25 mouse cellular contexts compared by ENCODE assay signal in the genomic region with DNA sequence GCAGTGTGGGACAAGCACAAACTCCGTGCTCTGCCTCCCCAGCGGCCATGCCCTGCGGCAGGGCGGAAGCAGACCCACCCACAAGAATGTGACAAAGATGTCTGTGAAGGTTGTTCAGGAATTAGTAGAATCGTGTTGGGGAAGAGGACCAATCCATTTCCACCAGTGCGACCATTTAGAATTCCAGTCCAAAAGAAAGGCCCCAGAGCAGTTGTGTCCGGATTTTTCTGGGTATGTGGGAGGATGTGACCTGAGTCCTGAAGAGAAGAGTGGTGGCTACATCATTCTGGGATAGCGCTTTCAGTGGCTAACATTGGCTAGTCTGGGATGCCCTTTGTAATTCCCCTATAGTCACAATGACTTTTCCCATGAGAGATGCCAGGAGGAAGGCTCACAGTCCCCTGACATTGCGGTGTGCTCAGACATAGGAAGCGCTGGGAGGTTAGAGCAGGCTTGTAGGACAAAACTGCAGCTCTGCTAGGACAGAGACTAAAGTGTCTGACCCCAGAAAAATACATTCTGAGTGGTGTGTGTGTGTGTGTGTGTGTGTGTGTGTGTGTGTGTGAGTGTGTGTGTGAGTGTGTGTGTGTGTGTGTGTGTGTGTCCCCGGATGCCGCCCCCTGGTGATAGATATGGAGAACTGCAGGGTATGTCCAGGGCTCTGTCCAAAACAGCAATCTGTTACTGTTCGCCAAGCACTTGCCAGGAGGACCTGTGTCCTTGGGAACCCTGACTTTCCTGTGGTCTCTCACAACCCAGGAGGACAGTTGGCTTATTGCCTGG. TPM values are rescaled to one million over a fixed set of nuclear protein-coding genes. Genes with fewer than 3 reads are reported as not detected.
DNase-seq lines count a peak whose midpoint lies in the region; ATAC-seq and TF ChIP-seq lines count a peak whose summit lies in the region.
"Had no signal": no experiment of that assay in that cellular context is flagged by ENCODE, and none has a peak within 500 bp of the region (broad histone marks: within the 10 kb centered on the region; RNA-seq: fewer than 3 reads in every experiment).

No protein-coding gene starts in this region.

- 64% methylated on average over 13 of the region's 13 CpGs for WGBS in lung, embryonic 14.5 days

- intact Hi-C loops in heart, postnatal 36 days (cut with DNase I): no loop called here

- no peaks in the 10 kb centered on the region for H3K9me3 ChIP-seq in lung, embryonic 14.5 days (ENCODE audit: low read depth, low read length)
- H3K9me3 ChIP-seq in ES-Bruce4 (replicated peaks; ENCODE audit: control insufficient read depth, insufficient read depth, low read length, poor library complexity, severe bottlenecking): no peaks in the 10 kb centered on the region
- H3K9me3 ChIP-seq: forebrain, embryonic 12.5 days; heart, embryonic 12.5 days had no signal

- H3K4me3 ChIP-seq in lung, embryonic 14.5 days (ENCODE audit: low read depth, low read length): no peak overlapping the region
- H3K4me3 ChIP-seq in ES-Bruce4 (ENCODE audit: low read depth, low read length): peak overlapping the region; percentile 31
- H3K4me3 ChIP-seq: forebrain, embryonic 12.5 days; heart, embryonic 12.5 days; limb, embryonic 13.5 days had no signal

- H3K4me1 ChIP-seq in lung, embryonic 14.5 days (ENCODE audit: insufficient read depth): no peaks in the 10 kb centered on the region
- H3K4me1 ChIP-seq in ES-Bruce4 (ENCODE audit: control insufficient read depth, insufficient read depth, low read length): no peaks in the 10 kb centered on the region
- H3K4me1 ChIP-seq: forebrain, embryonic 12.5 days had no signal

- no peak for TF ChIP-seq POLR2A in ES-Bruce4 (IDR thresholded peaks at IDR 0.05; ENCODE audit: insufficient read depth, low read length)

- no peak overlapping the region for H3K4me2 ChIP-seq in lung, embryonic 14.5 days
- H3K4me2 ChIP-seq: forebrain, embryonic 12.5 days; heart, embryonic 12.5 days; limb, embryonic 13.5 days had no signal

- no peaks in the 10 kb centered on the region for H3K36me3 ChIP-seq in lung, embryonic 14.5 days (ENCODE audit: insufficient read depth)
- H3K36me3 ChIP-seq in ES-Bruce4 (ENCODE audit: control insufficient read depth, insufficient read depth, low read length, poor library complexity, severe bottlenecking): no peaks in the 10 kb centered on the region
- H3K36me3 ChIP-seq: forebrain, embryonic 12.5 days; heart, embryonic 12.5 days; limb, embryonic 13.5 days had no signal

- DNase-seq in heart, postnatal 4 days: peak; percentile 24
- no peak for DNase-seq in heart, postnatal 36 days
- no peak for DNase-seq in lung, embryonic 14.5 days
- DNase-seq in lung, adult 18-20 months: no peak
- DNase-seq in ZHBTc4 (ENCODE audit: low read depth, low spot score): peak; percentile 90
- no peak for DNase-seq in right cerebral cortex, adult 2 months (ENCODE audit: low spot score in 2 of 2)
- DNase-seq: cerebellum, postnatal 36 days; kidney, postnatal 25 days; spleen, adult 18-20 months; thymus, postnatal 14 days had no signal

- no peak overlapping the region for H3K27ac ChIP-seq in lung, embryonic 14.5 days (ENCODE audit: low read depth)
- peak overlapping the region; percentile 29; the same call in 1 of the 2 replicates for H3K27ac ChIP-seq in ES-Bruce4 (ENCODE audit: insufficient read depth, low read length)
- H3K27ac ChIP-seq: forebrain, embryonic 12.5 days; limb, embryonic 13.5 days had no signal

- no peaks in the 10 kb centered on the region for H3K27me3 ChIP-seq in lung, embryonic 14.5 days (ENCODE audit: insufficient read depth, low read length)
- H3K27me3 ChIP-seq in ES-Bruce4 (ENCODE audit: control insufficient read depth, insufficient read depth, low read length, poor library complexity, severe bottlenecking): no peaks in the 10 kb centered on the region
- H3K27me3 ChIP-seq: forebrain, embryonic 12.5 days; heart, embryonic 12.5 days; limb, embryonic 13.5 days had no signal

- no peak for ATAC-seq in lung, embryonic 14.5 days (ENCODE audit: insufficient read depth)
- ATAC-seq: intestine, embryonic 16.5 days; midbrain, embryonic 16.5 days had no signal

- peak; percentile 46 for TF ChIP-seq CTCF in lung, embryonic 14.5 days (IDR thresholded peaks at IDR 0.05; ENCODE audit: low read depth)
- peak; percentile 59 for TF ChIP-seq CTCF in ES-Bruce4 (IDR thresholded peaks at IDR 0.05; ENCODE audit: low read depth, low read length)

- no peak overlapping the region for H3K9ac ChIP-seq in lung, embryonic 14.5 days
- peak overlapping the region; percentile 13 for H3K9ac ChIP-seq in ES-Bruce4 (ENCODE audit: low read depth, poor library complexity, severe bottlenecking)
- H3K9ac ChIP-seq: forebrain, embryonic 12.5 days; heart, embryonic 12.5 days; limb, embryonic 13.5 days had no signal

- TF ChIP-seq EP300 in ES-Bruce4 (IDR thresholded peaks at IDR 0.05; ENCODE audit: insufficient read depth, low read depth, low read length): 0 out of 2 replicates have a peak, but pooled peaks have one; percentile 35

RNA-seq across cellular contexts. Expression of a gene that starts 8.9 kb away (rescaled TPM):
- not detected for total RNA-seq in heart, postnatal 4 days (2021)
- not detected for total RNA-seq in heart, postnatal 36 days (2021)
- polyA plus RNA-seq in lung, embryonic 14.5 days (2014; fragmentation: Nextera tagmentation; extraction: Ambion mirVana): not detected in 2 replicates
- polyA plus RNA-seq in ES-Bruce4 (2011; ENCODE audit: insufficient read depth, insufficient read length, low read depth, missing spikeins): not detected in 2 replicates
- total RNA-seq: adrenal gland, adult 18-20 months; layer of hippocampus, postnatal 10 days; left cerebral cortex, postnatal 10 days; megakaryocyte, adult 5-6 weeks had no signal
- polyA plus RNA-seq: forebrain, embryonic 12.5 days; heart, embryonic 12.5 days; hindbrain, embryonic 11.5 days; intestine, embryonic 16.5 days; limb, embryonic 13.5 days; lung, embryonic 16.5 days; neural tube, embryonic 11.5 days; stomach, embryonic 14.5 days had no signal

RNA-seq across cellular contexts. Expression of a gene that starts 25.4 kb away (rescaled TPM):
- total RNA-seq in heart, postnatal 4 days (2021): 100 to 1,000 TPM; 127 to 129 TPM
- 10 to 100 TPM; 80.0 to 81.8 TPM for total RNA-seq in heart, postnatal 36 days (2021)
- polyA plus RNA-seq in lung, embryonic 14.5 days (2014; fragmentation: Nextera tagmentation; extraction: Ambion mirVana): 287 and 295 TPM in 2 replicates
- 88.3 and 91.5 TPM in 2 replicates for polyA plus RNA-seq in ES-Bruce4 (2011; ENCODE audit: insufficient read depth, insufficient read length, low read depth, missing spikeins)

RNA-seq across cellular contexts. Expression of a gene that starts 37.3 kb away (rescaled TPM):
- under 1 TPM; 0.38 to 0.64 TPM for total RNA-seq in heart, postnatal 4 days (2021)
- not detected for total RNA-seq in heart, postnatal 36 days (2021)
- not detected in 2 replicates for polyA plus RNA-seq in lung, embryonic 14.5 days (2014; fragmentation: Nextera tagmentation; extraction: Ambion mirVana)
- not detected in 2 replicates for polyA plus RNA-seq in ES-Bruce4 (2011; ENCODE audit: insufficient read depth, insufficient read length, low read depth, missing spikeins)
- total RNA-seq: adrenal gland, adult 18-20 months; layer of hippocampus, postnatal 10 days; left cerebral cortex, postnatal 10 days; megakaryocyte, adult 5-6 weeks had no signal
- polyA plus RNA-seq: forebrain, embryonic 12.5 days; gonadal fat pad, adult 2 months; hindbrain, embryonic 11.5 days; intestine, embryonic 16.5 days; limb, embryonic 13.5 days; lung, embryonic 16.5 days; midbrain, embryonic 16.5 days; neural tube, embryonic 11.5 days; stomach, embryonic 14.5 days had no signal

Comparison
In these comparisons a context has a peak if more than half of its experiments do, and no peak if none do; other contexts are left out.
1. DNase-seq: peak in heart, postnatal 4 days (single experiment) and ZHBTc4 (single experiment); none in heart, postnatal 36 days (0 of 2), lung, embryonic 14.5 days (single experiment), lung, adult 18-20 months (0 of 2) and right cerebral cortex, adult 2 months (0 of 2).